Mouse (Mus musculus): ENCODE data around the gene Ablim2. TPM values are rescaled to one million over a fixed set of nuclear protein-coding genes. Genes with fewer than 3 reads are reported as not detected.

The Ablim2 gene
- total RNA-seq, 4 experiments from 2014 or later: 4.4 to 21.5 (median 11.4) TPM

DNA sequence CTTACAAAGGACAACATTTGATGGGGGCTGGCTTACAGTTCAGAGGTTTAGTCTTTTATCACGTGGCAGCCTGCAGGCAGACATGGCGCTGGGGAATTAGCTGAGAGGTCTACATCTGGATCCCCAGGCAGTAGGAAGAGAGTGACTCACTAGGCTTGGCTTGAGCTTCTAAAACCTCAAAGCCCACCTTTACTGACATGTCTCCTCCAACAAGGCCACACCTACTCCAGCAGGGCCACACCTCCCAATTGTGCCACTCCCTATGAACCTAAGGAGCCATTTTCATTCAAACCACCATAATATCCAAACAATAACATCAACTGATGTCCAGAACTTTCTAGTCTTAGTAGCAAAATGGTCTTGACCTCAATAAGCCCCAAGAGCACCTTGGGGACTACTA lies 12.6 kb downstream of the Ablim2 start:
- no peak for DNase-seq

GRCm38 (mm10) chr5:35770891-35771663 lies 13.4 kb downstream of the Ablim2 start:
- DNase-seq: peak; percentile 79

DNA sequence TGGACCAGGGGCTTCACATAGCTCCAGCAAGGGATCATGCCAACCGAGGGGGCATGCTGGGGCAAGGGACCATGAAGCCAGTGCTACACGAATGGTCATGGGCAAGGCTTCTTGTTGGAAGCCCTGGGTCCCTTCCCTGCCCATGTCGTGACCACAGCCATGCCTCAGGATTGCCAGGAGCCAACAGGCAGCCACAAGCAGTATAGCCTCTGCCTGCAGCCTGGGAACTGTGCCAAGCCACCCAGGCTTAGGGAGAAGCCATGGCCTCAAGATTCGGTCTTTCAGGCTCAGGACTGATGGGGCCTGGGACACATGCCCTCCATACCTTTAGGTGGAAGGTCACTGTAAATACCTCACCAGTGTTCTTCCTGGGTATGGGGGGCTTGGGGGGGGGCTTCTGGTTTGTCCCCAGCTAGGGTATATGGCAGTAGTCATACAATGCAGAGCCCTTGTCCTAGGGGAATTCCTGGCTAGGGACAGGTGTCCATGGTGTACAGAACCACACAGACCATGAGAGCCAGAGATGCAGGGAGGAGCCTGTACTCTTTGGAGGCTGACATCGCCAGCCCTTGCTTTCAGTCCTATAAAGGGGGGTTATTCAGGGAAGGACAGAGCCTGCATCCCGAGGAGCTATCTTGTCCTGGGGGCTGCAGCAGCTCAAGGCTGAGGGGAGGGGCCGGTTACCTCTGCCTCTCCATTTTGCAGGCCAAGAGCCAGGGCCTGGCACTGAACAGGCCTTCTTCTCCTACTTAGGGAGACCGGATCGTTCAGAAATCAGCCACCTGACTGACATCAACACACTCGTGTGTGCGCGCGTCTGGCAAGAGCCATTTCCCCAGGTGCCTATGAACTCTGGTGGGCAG lies 15.8 kb downstream of the Ablim2 start:
- no peak for DNase-seq

DNA sequence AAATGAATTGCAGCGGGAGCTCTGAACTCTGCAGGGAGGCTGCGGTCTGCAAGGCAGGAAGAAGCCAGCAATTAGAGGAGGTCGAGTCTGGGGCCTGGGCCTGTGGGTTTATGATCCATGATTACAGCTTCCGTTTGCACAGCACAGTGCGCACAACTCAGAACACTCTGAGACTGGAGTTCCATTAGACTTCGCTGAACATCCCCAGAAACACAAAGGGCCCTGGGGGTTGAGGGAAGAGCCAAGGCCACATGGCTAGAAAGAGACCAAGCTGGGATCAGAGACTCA lies 16.4 kb downstream of the Ablim2 start:
- DNase-seq: no peak

- DNase-seq: peak; percentile 48
These were observed 23.4 kb downstream of the Ablim2 start for GRCm38 (mm10) chr5:35781116-35781515.

DNA sequence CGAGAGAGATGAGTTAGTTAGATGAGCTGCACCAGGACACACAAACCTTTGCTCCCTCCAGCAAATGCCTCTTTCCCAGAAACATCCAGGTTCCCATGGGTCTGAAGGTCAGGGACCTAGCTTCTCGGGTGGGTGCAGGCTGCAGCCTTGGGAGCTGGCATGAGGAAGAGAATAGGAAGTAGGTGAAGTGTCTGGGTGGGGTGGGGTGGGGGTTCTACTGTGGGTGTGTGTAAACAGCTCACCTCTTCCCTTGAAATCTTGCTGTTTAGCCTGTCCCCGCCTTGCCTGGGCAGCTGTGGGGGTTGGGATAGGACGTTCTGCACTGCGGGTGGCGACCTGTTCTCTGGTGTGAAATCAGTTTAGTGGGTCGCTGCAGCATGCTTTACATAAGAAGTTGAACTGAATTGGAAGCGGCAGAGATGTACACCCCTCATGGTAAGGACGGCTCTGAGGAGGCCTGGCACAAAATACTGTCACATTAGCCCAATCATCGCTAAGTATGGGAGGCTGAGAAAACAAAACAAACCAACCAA lies 25.0 kb downstream of the Ablim2 start:
- DNase-seq: no peak

- no peak for DNase-seq
These were observed 28.2 kb downstream of the Ablim2 start for GRCm38 (mm10) chr5:35785853-35786252.

GRCm38 (mm10) chr5:35787847-35788246 lies 30.2 kb downstream of the Ablim2 start:
- DNase-seq: no peak

GRCm38 (mm10) chr5:35788719-35789118 lies 31.0 kb downstream of the Ablim2 start:
- DNase-seq: no peak

GRCm38 (mm10) chr5:35789697-35790096 lies 32.0 kb downstream of the Ablim2 start:
- DNase-seq: no peak

GRCm38 (mm10) chr5:35790387-35791065 lies 32.8 kb downstream of the Ablim2 start:
- no peak for DNase-seq

GRCm38 (mm10) chr5:35793971-35794370 lies 36.3 kb downstream of the Ablim2 start:
- DNase-seq: no peak

DNA sequence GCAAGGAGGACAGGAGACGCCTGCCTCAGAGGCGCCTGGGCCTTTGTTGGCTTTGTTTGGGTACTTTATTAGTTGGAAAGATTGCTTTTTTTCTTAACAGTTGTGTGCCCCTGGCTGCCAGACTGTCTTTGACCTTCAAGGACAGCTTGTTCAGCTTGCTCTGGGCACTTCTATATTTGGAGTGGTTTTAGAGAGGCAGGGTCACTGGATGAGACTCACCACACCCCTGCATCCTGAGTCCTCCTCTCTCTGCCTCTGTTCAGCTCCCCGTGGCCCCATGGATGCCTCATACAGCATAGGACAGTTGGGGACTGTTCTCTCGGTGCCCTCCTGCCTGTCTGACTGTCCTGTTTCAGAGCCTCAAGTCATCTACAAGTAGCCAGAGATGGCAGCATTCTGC lies 37.3 kb downstream of the Ablim2 start:
- DNase-seq: no peak

GRCm38 (mm10) chr5:35795481-35796048 lies 37.9 kb downstream of the Ablim2 start:
- DNase-seq: peak; percentile 43

GRCm38 (mm10) chr5:35796136-35796535 lies 38.5 kb downstream of the Ablim2 start:
- no peak for DNase-seq

DNA sequence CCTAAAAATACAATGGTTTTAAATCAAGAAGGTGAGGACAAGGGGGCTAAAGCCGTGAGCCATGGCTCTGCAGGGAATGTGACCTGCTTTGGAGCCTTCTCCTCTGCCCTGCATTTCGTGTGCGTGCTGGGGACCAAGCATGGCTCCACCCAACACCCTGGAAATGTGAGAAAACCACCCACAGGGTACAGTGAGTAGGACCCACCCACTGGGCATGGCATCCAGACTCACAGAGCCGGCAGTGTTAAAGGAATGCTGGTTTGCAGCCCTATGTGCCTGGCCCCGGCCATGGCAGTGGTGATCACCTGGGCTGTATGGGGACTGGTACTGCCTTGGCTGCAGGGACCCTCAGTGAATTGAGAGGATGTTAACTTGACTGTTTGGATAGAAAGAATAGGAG lies 41.4 kb downstream of the Ablim2 start:
- DNase-seq: no peak

GRCm38 (mm10) chr5:35803416-35803815 lies 45.7 kb downstream of the Ablim2 start:
- DNase-seq: no peak

DNA sequence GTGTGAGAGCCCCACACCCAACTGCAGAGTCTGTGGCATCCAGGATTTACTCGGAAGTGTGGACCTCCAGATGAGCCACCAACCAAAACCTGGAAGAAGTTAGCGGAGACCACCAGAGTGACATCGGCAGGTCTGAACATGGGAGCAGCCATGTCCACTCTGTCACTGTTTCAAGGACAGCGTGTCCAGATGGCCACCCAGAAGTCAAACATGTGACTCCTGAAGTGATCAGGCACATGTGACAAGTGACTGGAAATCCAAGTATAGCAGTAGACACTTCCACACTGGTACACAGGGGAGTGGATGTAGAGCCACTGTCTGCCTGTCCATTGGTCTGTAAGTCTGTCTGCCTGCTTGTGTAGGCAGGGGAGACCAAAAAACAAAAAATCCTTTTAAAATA lies 47.0 kb downstream of the Ablim2 start:
- DNase-seq: no peak

DNA sequence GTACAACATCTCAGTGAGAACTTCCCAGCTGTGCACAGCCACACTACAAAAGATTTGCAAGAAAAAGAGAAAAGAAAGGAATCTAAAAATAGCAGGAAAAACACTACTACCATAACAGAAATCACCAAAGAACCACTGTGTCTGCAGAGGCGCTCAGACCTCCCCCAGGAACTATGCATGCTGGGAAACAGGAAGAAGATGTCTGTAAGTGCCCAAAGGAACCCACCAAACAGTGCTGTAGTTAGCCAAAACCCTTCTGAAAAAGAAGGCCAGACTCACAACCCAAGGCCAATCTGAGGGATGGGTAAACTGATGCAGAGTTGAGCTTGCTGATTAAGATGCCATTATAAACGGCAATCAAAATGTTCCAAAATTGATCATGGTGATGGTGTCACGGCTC lies 47.5 kb downstream of the Ablim2 start:
- DNase-seq: no peak

DNA sequence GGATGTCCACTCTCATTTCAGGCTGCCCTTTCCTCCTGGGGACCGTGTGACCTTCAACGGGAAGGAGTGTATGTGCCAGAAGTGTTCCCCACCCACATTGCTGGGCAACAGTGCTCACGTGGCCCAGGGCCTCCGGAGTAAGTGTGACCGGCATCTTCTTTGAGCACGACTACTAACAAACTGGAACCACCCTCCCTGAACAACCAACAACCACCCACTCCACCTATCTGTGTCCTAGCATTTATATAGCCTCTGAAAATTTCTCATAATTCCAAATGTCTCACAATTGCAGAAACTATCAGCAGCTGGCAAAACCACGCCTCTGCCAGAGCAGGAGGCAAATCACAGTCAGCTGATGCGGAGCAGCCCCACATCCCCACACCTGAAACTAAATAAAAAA lies 49.3 kb downstream of the Ablim2 start:
- DNase-seq: peak; percentile 23

GRCm38 (mm10) chr5:35810526-35810925 lies 52.8 kb downstream of the Ablim2 start:
- DNase-seq: no peak

DNA sequence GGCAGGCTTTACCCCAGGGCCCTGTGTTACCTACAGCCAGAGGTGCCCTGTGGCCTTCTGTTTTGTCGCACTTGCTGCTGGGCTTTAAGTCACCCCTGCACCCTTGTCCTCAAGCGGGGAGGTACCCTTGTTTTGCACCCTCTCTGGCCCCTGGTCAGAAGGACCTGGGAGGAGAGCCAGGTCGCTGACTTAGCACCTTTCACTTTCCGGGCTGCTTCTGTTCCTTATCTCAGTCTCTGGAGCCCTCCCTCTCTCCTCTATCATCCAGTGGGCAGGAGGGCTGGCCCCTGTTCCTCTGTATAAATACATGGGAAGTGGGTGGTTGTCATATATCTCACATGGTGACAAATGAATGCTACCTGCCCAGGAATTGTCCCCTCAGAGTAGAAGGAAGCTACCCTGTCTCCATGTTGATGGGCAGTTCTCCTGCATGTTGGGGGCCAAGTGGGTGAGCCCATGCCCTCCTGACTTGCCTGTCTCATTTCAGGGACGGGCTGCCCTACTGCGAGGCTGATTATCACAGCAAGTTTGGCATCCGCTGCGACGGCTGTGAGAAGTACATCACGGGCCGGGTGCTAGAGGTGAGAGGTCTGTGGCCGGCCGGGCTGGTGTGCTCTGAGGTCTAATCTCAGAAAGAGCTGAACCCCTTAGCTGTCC lies 54.1 kb downstream of the Ablim2 start:
- DNase-seq: no peak
